In the genomic region with DNA sequence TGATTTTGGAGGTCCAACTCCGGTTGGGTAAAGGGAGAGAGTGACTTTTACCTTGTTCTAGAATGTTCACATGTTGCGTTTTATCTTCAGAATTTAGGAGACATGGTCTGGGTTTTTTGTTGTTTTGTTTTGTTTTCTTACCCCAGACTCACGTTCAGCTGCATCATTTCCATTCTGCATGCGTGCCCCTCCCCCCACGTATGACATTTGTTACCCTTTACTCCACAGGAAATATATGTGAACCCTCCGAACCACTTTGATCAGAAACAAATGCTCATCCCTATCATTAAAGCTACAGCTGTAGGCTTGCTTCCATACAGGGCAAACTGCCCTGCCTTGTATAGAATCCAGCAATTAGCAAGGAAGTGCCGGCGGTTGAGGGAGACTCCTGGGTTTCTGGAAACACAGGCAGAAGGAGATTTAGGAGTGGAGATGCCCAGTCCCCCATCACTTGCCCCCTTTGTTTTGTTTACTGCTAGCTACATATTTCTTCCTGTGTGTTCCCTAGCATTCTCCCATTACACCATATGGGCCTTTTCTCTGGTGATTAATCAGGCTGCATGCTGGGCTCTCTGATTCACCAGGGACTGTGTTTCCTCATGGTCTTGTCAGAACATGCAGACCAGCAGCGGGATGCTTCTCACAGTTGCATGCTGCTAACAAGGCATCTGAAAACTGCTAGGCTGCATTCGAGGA, we compare ENCODE assay signal across 9 mouse cellular contexts.
DNase-seq lines count a peak whose midpoint lies in the region; ATAC-seq and TF ChIP-seq lines count a peak whose summit lies in the region.
"Had no signal": no experiment of that assay in that cellular context is flagged by ENCODE, and none has a peak within 500 bp of the region (broad histone marks: within the 10 kb centered on the region; RNA-seq: fewer than 3 reads in every experiment).

No protein-coding gene starts in this region.

- peak overlapping the region; percentile 75 for H3K27ac ChIP-seq in kidney, postnatal 0 days
- no peak overlapping the region for H3K27ac ChIP-seq in embryonic facial prominence, embryonic 14.5 days (replicated peaks; ENCODE audit: low read depth, low read length)
- H3K27ac ChIP-seq in limb, embryonic 10.5 days = peak overlapping the region; percentile 64

- H3K9me3 ChIP-seq in kidney, postnatal 0 days (replicated peaks; ENCODE audit: low read length) = no peaks in the 10 kb centered on the region
- H3K9me3 ChIP-seq in embryonic facial prominence, embryonic 14.5 days (ENCODE audit: control insufficient read depth, low read length) = no peaks in the 10 kb centered on the region
- no peaks in the 10 kb centered on the region for H3K9me3 ChIP-seq in limb, embryonic 10.5 days (replicated peaks)

- TF ChIP-seq CTCF in kidney, postnatal 0 days (IDR thresholded peaks at IDR 0.05; ENCODE audit: low read depth) = no peak

- WGBS in kidney, postnatal 0 days = 36% methylated on average over 10 of the region's 10 CpGs
- 25% methylated on average over 10 of the region's 10 CpGs for WGBS in embryonic facial prominence, embryonic 14.5 days
- WGBS in limb, embryonic 10.5 days = 18% methylated on average over 10 of the region's 10 CpGs

- no peaks in the 10 kb centered on the region for H3K36me3 ChIP-seq in kidney, postnatal 0 days (ENCODE audit: insufficient read depth, low read length)
- H3K36me3 ChIP-seq in embryonic facial prominence, embryonic 14.5 days (ENCODE audit: control insufficient read depth, insufficient read depth, low read length) = no peaks in the 10 kb centered on the region
- H3K36me3 ChIP-seq in limb, embryonic 10.5 days = no peaks in the 10 kb centered on the region

- H3K9ac ChIP-seq in kidney, postnatal 0 days (ENCODE audit: low read depth, low read length) = no peak overlapping the region
- H3K9ac ChIP-seq in embryonic facial prominence, embryonic 14.5 days (ENCODE audit: low read depth, low read length) = no peak overlapping the region

- H3K4me1 ChIP-seq in kidney, postnatal 0 days (replicated peaks; ENCODE audit: insufficient read depth, low read length) = peaks cover 23% of the 10 kb centered on the region
- H3K4me1 ChIP-seq in embryonic facial prominence, embryonic 14.5 days (ENCODE audit: control insufficient read depth, insufficient read depth, low read length) = peaks cover 26% of the 10 kb centered on the region
- H3K4me1 ChIP-seq in limb, embryonic 10.5 days = peaks cover 53% of the 10 kb centered on the region

- no peak overlapping the region for H3K4me2 ChIP-seq in kidney, postnatal 0 days (ENCODE audit: low read length)
- H3K4me2 ChIP-seq in embryonic facial prominence, embryonic 14.5 days (ENCODE audit: low read depth, low read length) = 0 out of 2 replicates have a peak overlapping the region, but pooled peaks have one; percentile 24

- no peaks in the 10 kb centered on the region for H3K27me3 ChIP-seq in kidney, postnatal 0 days (ENCODE audit: insufficient read depth, low read length)
- no peaks in the 10 kb centered on the region for H3K27me3 ChIP-seq in embryonic facial prominence, embryonic 14.5 days (replicated peaks; ENCODE audit: control insufficient read depth, insufficient read depth, low read length)
- H3K27me3 ChIP-seq in limb, embryonic 10.5 days (ENCODE audit: low read depth, poor library complexity, severe bottlenecking) = no peaks in the 10 kb centered on the region

- ATAC-seq in kidney, postnatal 0 days (replicated peaks; ENCODE audit: low FRiP score, low read depth) = peak; percentile 29; the same call in 1 of the 2 replicates
- ATAC-seq in embryonic facial prominence, embryonic 14.5 days (ENCODE audit: low read depth) = peak; percentile 67; the same call in 1 of the 2 replicates
- no peak for ATAC-seq in inflammation-experienced regulatory T-cells, adult 6 months

- DNase-seq in kidney, postnatal 0 days (ENCODE audit: low spot score) = peak; percentile 70
- DNase-seq in kidney, adult 9 months = no peak
- DNase-seq in cerebellum, adult 11 months = peak; percentile 20
- peak; percentile 73 for DNase-seq in embryonic facial prominence, embryonic 14.5 days (ENCODE audit: low spot score)
- peak; percentile 50 for DNase-seq in limb, embryonic 10.5 days (ENCODE audit: low spot score)
- DNase-seq in gastrocnemius, adult 8-10 months (ENCODE audit: low spot score in 2 of 2) = no peak
- no peak for DNase-seq in lung, postnatal 25 days (ENCODE audit: low spot score)
- DNase-seq: kidney, adult 8-10 months had no signal

- H3K4me3 ChIP-seq in kidney, postnatal 0 days (replicated peaks; ENCODE audit: low read depth, low read length) = no peak overlapping the region
- no peak overlapping the region for H3K4me3 ChIP-seq in embryonic facial prominence, embryonic 14.5 days (ENCODE audit: low read depth, low read length)
- H3K4me3 ChIP-seq in limb, embryonic 10.5 days = no peak overlapping the region

Comparison
In these comparisons a context has a peak if more than half of its experiments do, and no peak if none do; other contexts are left out.
1. DNase-seq: peak in kidney, postnatal 0 days (single experiment), cerebellum, adult 11 months (single experiment), embryonic facial prominence, embryonic 14.5 days (single experiment) and limb, embryonic 10.5 days (single experiment); none in kidney, adult 9 months (single experiment), gastrocnemius, adult 8-10 months (0 of 2) and lung, postnatal 25 days (single experiment).